Mouse (Mus musculus) olfactory bulb, adult 2 months (tissue): Measurements from ENCODE around the gene Nebl.

ENCODE experiments used
- CTCF ChIP-seq: fragments of 200-500 bp; IDR thresholded peaks from 2 replicates; pipeline ENCODE4 v1.5.1; 2012; ENCODE audit warnings: low read depth, mild to moderate bottlenecking, low read length, moderate library complexity; ENCODE audit not compliant: insufficient read depth
- POLR2A ChIP-seq: fragments of 200-500 bp; IDR thresholded peaks from 2 replicates; pipeline ENCODE4 v1.6.1; 2012; ENCODE audit warnings: mild to moderate bottlenecking, low read depth, low read length, moderate library complexity; ENCODE audit not compliant: insufficient read depth

DNA sequence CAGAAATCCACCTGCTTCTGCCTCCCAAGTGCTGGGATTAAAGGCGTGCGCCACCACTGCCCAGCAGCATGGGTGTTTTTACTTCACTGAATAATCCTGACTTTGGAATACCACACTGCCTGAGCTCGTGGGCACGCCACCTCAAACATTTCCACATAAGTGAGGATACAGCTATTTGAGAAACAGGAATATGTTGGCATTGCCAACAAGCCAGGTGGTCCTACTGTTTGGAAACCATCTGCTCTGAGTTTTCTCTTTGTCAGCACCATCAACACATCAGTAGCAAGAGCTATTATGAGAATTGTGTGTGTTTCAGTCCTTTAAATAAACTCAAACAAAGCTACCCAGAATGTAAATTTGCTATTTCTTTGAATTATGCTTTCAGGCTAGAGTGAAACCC, 192.8 kb downstream of the Nebl start:
- TF ChIP-seq CTCF: no peak
- no peak for TF ChIP-seq POLR2A
